21 mouse cellular contexts compared by ENCODE assay signal in genomic region chr6:86897520-86897919, GRCm38 (mm10). TPM values are rescaled to one million over a fixed set of nuclear protein-coding genes. Genes with fewer than 3 reads are reported as not detected.
DNase-seq lines count a peak whose midpoint lies in the region; ATAC-seq and TF ChIP-seq lines count a peak whose summit lies in the region.
"Had no signal": no experiment of that assay in that cellular context is flagged by ENCODE, and none has a peak within 500 bp of the region (broad histone marks: within the 10 kb centered on the region; RNA-seq: fewer than 3 reads in every experiment).

No protein-coding gene starts in this region.

- H3K36me3 ChIP-seq in kidney, embryonic 16.5 days (ENCODE audit: insufficient read depth, low read length) = 0 out of 2 replicates have a peak, but pooled peaks cover 3% of the 10 kb centered on the region
- H3K36me3 ChIP-seq: embryonic facial prominence, embryonic 15.5 days; intestine, embryonic 15.5 days had no signal

- no peak for ATAC-seq in kidney, embryonic 16.5 days (ENCODE audit: low FRiP score, low TSS enrichment)
- ATAC-seq in megakaryocyte, adult 5-6 weeks (ENCODE audit: poor library complexity, severe bottlenecking) = no peak
- ATAC-seq: forebrain, embryonic 14.5 days; intestine, embryonic 15.5 days had no signal

- no peak overlapping the region for H3K4me2 ChIP-seq in kidney, embryonic 16.5 days (replicated peaks; ENCODE audit: low read depth, low read length)
- H3K4me2 ChIP-seq: embryonic facial prominence, embryonic 15.5 days; heart, embryonic 11.5 days; heart, embryonic 15.5 days; hindbrain, embryonic 14.5 days; intestine, embryonic 15.5 days had no signal

- no peak overlapping the region for H3K9ac ChIP-seq in kidney, embryonic 16.5 days (replicated peaks; ENCODE audit: low read length)
- H3K9ac ChIP-seq: embryonic facial prominence, embryonic 15.5 days; heart, embryonic 15.5 days; hindbrain, embryonic 14.5 days; intestine, embryonic 15.5 days had no signal

- no peaks in the 10 kb centered on the region for H3K27me3 ChIP-seq in cerebellum, adult 2 months (ENCODE audit: control insufficient read depth, insufficient read depth, low read length)
- H3K27me3 ChIP-seq in kidney, embryonic 16.5 days (ENCODE audit: insufficient read depth, low read length) = no peaks in the 10 kb centered on the region
- H3K27me3 ChIP-seq: embryonic facial prominence, embryonic 15.5 days; heart, embryonic 15.5 days; intestine, embryonic 15.5 days had no signal

- H3K4me1 ChIP-seq in cerebellum, adult 2 months (ENCODE audit: control insufficient read depth, insufficient read depth, low read length) = peaks cover 19% of the 10 kb centered on the region
- no peaks in the 10 kb centered on the region; the same call in 1 of the 2 replicates for H3K4me1 ChIP-seq in kidney, embryonic 16.5 days (ENCODE audit: insufficient read depth, low read length)
- H3K4me1 ChIP-seq: embryonic facial prominence, embryonic 15.5 days; forebrain, embryonic 10.5 days; heart, embryonic 15.5 days; hindbrain, embryonic 10.5 days; intestine, embryonic 15.5 days had no signal

- no peak for TF ChIP-seq POLR2A in cerebellum, adult 2 months (IDR thresholded peaks at IDR 0.05; ENCODE audit: borderline replicate concordance, insufficient read depth, low read length)

- no peak for TF ChIP-seq CTCF in cerebellum, adult 2 months (IDR thresholded peaks at IDR 0.05; ENCODE audit: borderline replicate concordance, insufficient read depth, low read depth, low read length)

- no peak overlapping the region for H3K4me3 ChIP-seq in cerebellum, adult 2 months (replicated peaks; ENCODE audit: insufficient read depth, low read depth, low read length)
- H3K4me3 ChIP-seq in kidney, embryonic 16.5 days (ENCODE audit: low read length) = no peak overlapping the region
- H3K4me3 ChIP-seq: embryonic facial prominence, embryonic 15.5 days; erythroblast, embryonic 14.5 days; forebrain, embryonic 10.5 days; heart, adult 2 months; heart, embryonic 15.5 days; hindbrain, embryonic 10.5 days; intestine, embryonic 15.5 days had no signal

- no peaks in the 10 kb centered on the region for H3K9me3 ChIP-seq in kidney, embryonic 16.5 days (ENCODE audit: low read length)
- H3K9me3 ChIP-seq: embryonic facial prominence, embryonic 15.5 days; forebrain, embryonic 10.5 days; heart, embryonic 15.5 days; hindbrain, embryonic 10.5 days; intestine, embryonic 15.5 days had no signal

- DNase-seq in cerebellum, adult 2 months = peak; percentile 60 to 62
- no peak for DNase-seq in cerebellum, postnatal 14 days
- peak; percentile 32 for DNase-seq in brain, adult 2 months (ENCODE audit: low read depth, low spot score)
- peak; percentile 46 for DNase-seq in cerebellum, adult 8-10 months
- DNase-seq in cerebellum, postnatal 36 days = peak; percentile 41 to 54
- DNase-seq: adrenal gland, adult 2 months; adrenal gland, postnatal 25 days; embryo, embryonic 11 days; heart, adult 2 months; kidney, adult 18-20 months had no signal

- peak overlapping the region; percentile 72 for H3K27ac ChIP-seq in cerebellum, adult 2 months (ENCODE audit: insufficient read depth, low read length)
- no peak overlapping the region for H3K27ac ChIP-seq in kidney, embryonic 16.5 days (ENCODE audit: low read length)
- H3K27ac ChIP-seq: embryonic facial prominence, embryonic 15.5 days; forebrain, embryonic 10.5 days; heart, adult 2 months; heart, embryonic 15.5 days; hindbrain, embryonic 10.5 days; hindbrain, embryonic 14.5 days; intestine, embryonic 15.5 days had no signal

- 23% methylated on average over 6 of the region's 6 CpGs for WGBS in cerebellum, adult 2 months
- 92% methylated on average over 6 of the region's 6 CpGs for WGBS in kidney, embryonic 16.5 days

RNA-seq across cellular contexts. Expression of gene Aak1, which starts 48.2 kb away (rescaled TPM):
- polyA plus RNA-seq in cerebellum, adult 2 months (2012; rRNA removed) = 152 and 165 TPM in 2 replicates
- 9.0 and 13.5 TPM in 2 replicates for polyA plus RNA-seq in kidney, embryonic 16.5 days (2015; fragmentation: Nextera tagmentation; extraction: Ambion mirVana)
- total RNA-seq in megakaryocyte, adult 5-6 weeks (2015) = 29.7 and 37.6 TPM in 2 replicates
- 5.3 and 12.9 TPM in 2 replicates for total RNA-seq in megakaryocyte, adult 5-6 weeks (2017)

Comparison
In these comparisons a context has a peak if more than half of its experiments do, and no peak if none do; other contexts are left out.
1. DNase-seq: peak in cerebellum, adult 2 months (2 of 2), brain, adult 2 months (single experiment), cerebellum, adult 8-10 months (single experiment) and cerebellum, postnatal 36 days (2 of 2); none in cerebellum, postnatal 14 days (0 of 2).
2. RNA of gene Aak1, which starts 48.2 kb away (polyA plus RNA-seq): 152 to 165 TPM in cerebellum, adult 2 months; 9.0 to 13.5 TPM in kidney, embryonic 16.5 days; every median in the first group is over 10 times any median in the second.